Mouse (Mus musculus) kidney, embryonic 15.5 days (tissue): ENCODE measurements around the gene Ank. TPM values are rescaled to one million over a fixed set of nuclear protein-coding genes. Genes with fewer than 3 reads are reported as not detected.

Source experiments
- ATAC-seq: fragments of 200-750 bp; cut with Nextera tagmentation; replicated peaks from 2 replicates; pipeline ENCODE4 v1.8.0; 2017; ENCODE audit warnings: moderate TSS enrichment; ENCODE audit not compliant: low FRiP score
- H3K27ac ChIP-seq: fragments of 300-500 bp; sonication (generic); 2 replicates; pipeline ENCODE4 v1.5.1; 2015; ENCODE audit warnings: mild to moderate bottlenecking, inconsistent platforms
- H3K27me3 ChIP-seq: fragments of 300-500 bp; sonication (generic); 2 replicates; pipeline ENCODE4 v1.6.1; 2015; ENCODE audit warnings: inconsistent platforms
- H3K36me3 ChIP-seq: fragments of 300-500 bp; sonication (generic); 2 replicates; pipeline ENCODE4 v1.6.1; 2015; ENCODE audit warnings: inconsistent platforms
- H3K4me1 ChIP-seq: fragments of 300-500 bp; sonication (generic); 2 replicates; pipeline ENCODE4 v1.6.1; 2015; ENCODE audit warnings: inconsistent platforms
- H3K4me2 ChIP-seq: fragments of 300-500 bp; sonication (generic); 2 replicates; pipeline ENCODE4 v1.6.1; 2015; ENCODE audit warnings: moderate library complexity, mild to moderate bottlenecking, inconsistent platforms
- H3K4me3 ChIP-seq: fragments of 300-500 bp; sonication (generic); replicated peaks from 2 replicates; pipeline ENCODE4 v1.5.1; 2015; ENCODE audit warnings: mild to moderate bottlenecking, inconsistent platforms
- H3K9ac ChIP-seq: fragments of 300-500 bp; sonication (generic); 2 replicates; pipeline ENCODE4 v1.6.1; 2015; ENCODE audit warnings: mild to moderate bottlenecking, inconsistent platforms
- H3K9me3 ChIP-seq: fragments of 300-500 bp; sonication (generic); replicated peaks from 2 replicates; pipeline ENCODE4 v1.6.1; 2016; ENCODE audit warnings: inconsistent platforms
- WGBS: fragments of 180-500 bp; shearing (Covaris S2); methylation state at CpG from one replicate; pipeline ENCODE4 v1.1.7; 2015; ENCODE audit warnings: mixed read lengths; 5-methylcytosine and 5-hydroxymethylcytosine counted together
- polyA plus RNA-seq: library from polyadenylated mRNA; unstranded; fragments of >200 nt; fragmentation: Nextera tagmentation; extraction: Ambion mirVana; gene quantifications from 2 replicates; pipeline ENCODE4 v1.2.1, GENCODE M21; 2015

Gene Ank
- polyA plus RNA-seq = 8.8 and 10.5 TPM in 2 replicates

DNA sequence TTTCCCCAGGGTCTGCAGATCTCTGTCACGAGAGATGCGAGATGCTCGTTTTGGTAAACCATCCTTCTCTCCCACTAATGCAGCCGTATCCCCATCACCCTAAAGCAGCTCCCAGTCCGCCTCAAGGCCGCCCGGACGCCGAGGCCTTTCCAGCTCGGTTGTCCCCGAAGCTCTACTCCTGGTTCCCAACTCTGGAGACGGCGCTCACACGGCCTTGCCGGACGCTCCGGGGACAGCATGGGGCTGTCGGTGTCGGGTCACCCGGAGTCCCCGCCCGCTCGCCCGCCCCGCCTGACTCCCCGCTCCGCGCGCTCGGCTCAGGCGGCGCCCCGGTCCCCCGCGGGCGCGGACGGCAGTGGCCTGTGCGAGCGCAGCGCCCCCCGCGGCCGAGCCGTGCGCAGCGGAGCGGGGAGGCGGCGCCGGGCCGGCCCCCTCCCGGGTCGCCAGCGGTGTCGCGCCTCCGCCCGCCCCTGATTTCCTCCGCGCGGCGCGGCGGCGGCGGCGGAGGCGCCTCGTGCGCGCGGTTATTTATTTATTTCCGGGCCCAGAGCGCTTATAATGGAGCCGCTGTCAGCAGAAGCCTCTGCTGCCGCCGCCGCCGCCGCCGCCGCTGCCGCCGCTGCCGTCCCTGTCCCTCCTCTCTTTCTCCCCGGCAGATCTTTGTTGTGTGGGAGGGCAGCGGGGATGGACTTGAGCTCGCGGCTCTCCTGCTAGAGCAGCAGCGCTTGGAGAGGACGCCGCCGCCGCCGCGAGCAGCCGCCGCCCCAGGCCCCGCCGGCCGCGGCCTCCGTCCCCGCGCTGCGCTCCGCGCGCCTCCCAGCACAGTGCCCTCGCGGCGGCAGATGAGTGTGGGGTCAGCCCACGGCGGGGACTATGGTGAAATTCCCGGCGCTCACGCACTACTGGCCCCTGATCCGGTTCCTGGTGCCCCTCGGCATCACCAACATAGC is at the start of gene Ank:
Ank (plus strand) TSS at position 547 of the 950 bp plus-strand sequence.
- H3K27me3 ChIP-seq = peaks cover 5% of the 10 kb centered on the region; the same call in 1 of the 2 replicates
- H3K27ac ChIP-seq = peak within 1 kb of the TSS; percentile 81
- H3K36me3 ChIP-seq = no peaks in the 10 kb centered on the region
- H3K4me3 ChIP-seq = peak within 1 kb of the TSS; percentile 77
- WGBS = under 1% methylated on average over 78 of the region's 120 CpGs
- H3K9me3 ChIP-seq = no peaks in the 10 kb centered on the region
- peak within 1 kb of the TSS; percentile 95 for H3K4me2 ChIP-seq
- peaks cover 20% of the 10 kb centered on the region for H3K4me1 ChIP-seq
- peak within 1 kb of the TSS; percentile 74 for H3K9ac ChIP-seq
- peak; percentile 92 for ATAC-seq

DNA sequence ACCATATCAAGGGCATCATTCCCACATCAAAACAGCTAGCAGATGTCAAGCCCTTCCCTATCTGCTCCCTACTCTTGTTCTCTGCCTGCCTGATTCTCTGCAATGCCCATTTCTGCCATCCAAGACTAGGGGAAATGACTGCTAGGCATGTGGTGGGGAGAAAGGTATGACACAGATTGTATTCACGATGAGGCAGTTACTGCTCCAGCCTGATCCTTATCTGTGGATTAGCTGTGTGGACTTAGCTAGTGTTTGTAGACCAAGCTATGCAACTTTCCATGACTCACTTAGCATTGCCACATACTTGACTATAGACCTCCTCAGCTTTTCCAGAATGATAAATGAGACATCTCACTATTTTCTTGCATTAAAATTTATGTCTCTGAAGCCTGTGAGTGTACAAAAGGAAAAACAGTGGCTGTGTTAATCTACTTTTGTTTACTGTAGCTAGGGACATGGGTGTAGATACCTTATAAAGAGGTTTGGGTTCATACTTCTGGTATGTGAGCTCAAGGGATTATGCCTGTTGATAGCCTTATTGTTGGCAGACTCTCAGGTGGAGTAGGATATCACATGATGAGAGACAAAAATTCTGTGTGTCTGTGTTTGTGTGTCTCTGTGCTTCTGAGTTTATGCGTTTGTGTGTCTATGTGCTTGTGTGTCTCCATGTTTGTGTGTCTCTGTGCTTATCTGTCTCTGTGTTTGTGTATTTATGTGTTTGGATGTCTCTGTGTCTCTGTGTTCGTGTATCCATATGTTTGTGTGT is 47.7 kb upstream of the Ank start:
- no peak for ATAC-seq
- 83% methylated on average over 3 of the region's 3 CpGs for WGBS

DNA sequence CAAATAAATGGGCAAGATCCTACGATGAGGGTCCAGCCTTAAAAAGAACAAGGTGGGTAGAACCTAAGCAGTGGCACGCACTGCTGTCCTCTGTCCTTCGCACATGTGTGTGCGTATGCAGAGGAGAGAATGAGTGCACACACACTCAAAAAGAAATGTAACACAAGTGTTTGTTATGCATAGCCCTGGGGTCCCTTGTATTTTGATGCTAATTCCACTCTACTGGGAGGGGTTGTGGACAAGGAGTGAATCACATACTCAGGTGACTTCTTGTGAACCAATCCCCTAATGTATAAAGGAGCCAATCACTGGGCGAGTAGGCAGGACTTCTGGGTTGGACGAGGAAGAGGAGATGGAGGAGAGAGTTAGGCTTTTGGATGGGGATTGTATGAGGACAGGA is 44.9 kb upstream of the Ank start:
- H3K27me3 ChIP-seq = no peaks in the 10 kb centered on the region

More for the DNA sequence above, 47.7 kb upstream of the Ank start:
- no peaks in the 10 kb centered on the region for H3K36me3 ChIP-seq
- H3K9ac ChIP-seq = no peak overlapping the region
- peaks cover 12% of the 10 kb centered on the region; the same call in 1 of the 2 replicates for H3K4me1 ChIP-seq
- H3K4me3 ChIP-seq = no peak overlapping the region
- H3K27me3 ChIP-seq = no peaks in the 10 kb centered on the region
- H3K9me3 ChIP-seq = no peaks in the 10 kb centered on the region
- H3K27ac ChIP-seq = no peak overlapping the region
- H3K4me2 ChIP-seq = no peak overlapping the region

DNA sequence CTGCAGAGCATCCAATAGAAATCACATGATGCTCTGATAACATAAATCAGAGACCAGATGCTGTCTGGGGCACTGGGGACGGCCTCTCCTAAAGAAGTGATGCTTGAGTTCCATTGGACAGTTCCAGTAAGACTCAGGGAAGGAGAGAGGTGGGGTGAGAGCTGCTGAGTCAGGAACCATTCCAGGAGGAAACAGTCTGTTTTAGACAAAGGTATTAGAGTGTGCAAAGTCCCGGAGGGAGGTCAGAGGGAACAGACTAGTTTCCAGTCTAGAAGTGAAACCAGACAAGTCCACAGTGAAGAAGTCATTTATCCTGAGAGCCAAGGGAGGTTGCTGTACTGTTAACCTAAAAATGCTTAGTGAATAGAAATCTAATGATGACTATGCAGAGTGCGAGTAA is 38.9 kb upstream of the Ank start:
- Histone ChIP-seq H3K9me3 (no peaks in the 10 kb centered on the region), H3K4me2 (no peak overlapping the region), H3K36me3 (no peaks in the 10 kb centered on the region), H3K4me3 (no peak overlapping the region), H3K9ac (no peak overlapping the region), H3K27ac (no peak overlapping the region), H3K4me1 (0 out of 2 replicates have a peak, but pooled peaks cover 4% of the 10 kb centered on the region), H3K27me3 (no peaks in the 10 kb centered on the region)
- ATAC-seq = no peak
- WGBS = 57% methylated on average over 3 of the region's 3 CpGs

More for the DNA sequence above, 44.9 kb upstream of the Ank start:
- Histone ChIP-seq H3K9ac (no peak overlapping the region), H3K27ac (no peak overlapping the region), H3K4me1 (no peaks in the 10 kb centered on the region), H3K36me3 (no peaks in the 10 kb centered on the region), H3K4me2 (no peak overlapping the region), H3K4me3 (no peak overlapping the region), H3K9me3 (no peaks in the 10 kb centered on the region)
- 90% methylated on average over 6 of the region's 6 CpGs for WGBS
- ATAC-seq = no peak

DNA sequence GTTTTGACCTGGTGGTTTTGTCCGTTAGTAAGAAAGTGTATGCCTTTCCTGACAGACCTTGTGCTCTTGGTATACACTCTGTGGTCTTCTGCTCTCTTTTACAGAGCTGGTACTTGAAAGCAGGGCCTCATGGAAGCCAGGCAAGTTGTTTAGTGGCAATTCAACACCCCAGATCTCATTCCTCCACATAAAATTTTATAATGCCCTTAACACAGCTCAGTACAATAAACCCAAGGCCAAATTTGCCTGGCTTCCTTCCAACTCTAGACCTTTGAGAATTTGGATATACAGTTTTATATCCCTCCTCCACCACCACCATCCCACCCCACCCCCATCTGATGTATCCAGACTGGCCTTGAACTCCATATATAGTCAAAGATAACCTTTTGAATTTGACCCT is 36.2 kb upstream of the Ank start:
- Histone ChIP-seq H3K27me3 (no peaks in the 10 kb centered on the region), H3K36me3 (no peaks in the 10 kb centered on the region), H3K9me3 (no peaks in the 10 kb centered on the region), H3K4me1 (0 out of 2 replicates have a peak, but pooled peaks cover 4% of the 10 kb centered on the region), H3K9ac (no peak overlapping the region), H3K4me2 (no peak overlapping the region), H3K27ac (no peak overlapping the region), H3K4me3 (no peak overlapping the region)
- ATAC-seq = no peak; the same call in 1 of the 2 replicates
- WGBS = 94% methylated on average over 1 of the region's 1 CpGs

DNA sequence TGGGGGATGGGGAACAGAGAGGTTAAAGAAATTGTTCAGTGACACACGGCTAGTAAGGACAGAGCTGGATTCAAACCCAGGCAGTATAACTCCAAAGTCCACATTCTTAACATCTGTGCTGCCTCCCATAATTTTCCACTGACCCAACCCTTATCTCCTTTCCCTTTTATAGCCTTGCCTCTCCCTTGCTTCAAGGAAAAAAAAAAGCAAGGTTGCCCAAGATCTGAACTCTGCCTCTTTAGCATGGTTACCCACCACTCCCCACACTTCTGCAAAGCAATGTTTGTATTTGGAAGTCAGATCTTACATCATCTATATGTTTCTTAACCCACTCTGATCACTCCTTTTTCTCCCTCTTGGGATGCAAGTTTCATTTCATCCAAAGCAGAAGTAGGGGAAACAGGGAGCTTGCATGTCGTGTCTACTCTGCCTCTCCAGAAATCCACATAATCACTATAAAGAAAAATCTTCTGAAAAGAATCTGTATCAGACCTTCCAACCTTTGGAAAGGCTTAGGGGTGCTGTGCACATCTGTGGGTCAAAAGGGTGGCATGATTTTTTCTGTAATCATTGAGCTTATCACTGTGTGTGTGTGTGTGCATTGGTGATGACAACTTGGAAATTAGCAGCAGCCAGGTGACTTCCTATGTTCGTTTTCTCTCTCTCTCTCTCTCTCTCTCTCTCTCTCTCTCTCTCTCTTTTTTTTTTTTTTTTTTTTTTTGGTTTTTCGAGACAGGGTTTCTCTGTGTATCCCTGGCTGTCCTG is 33.4 kb upstream of the Ank start:
- H3K9me3 ChIP-seq = no peaks in the 10 kb centered on the region
- no peak for ATAC-seq
- H3K4me3 ChIP-seq = no peak overlapping the region
- H3K4me1 ChIP-seq = 0 out of 2 replicates have a peak, but pooled peaks cover 4% of the 10 kb centered on the region
- H3K9ac ChIP-seq = no peak overlapping the region
- no peak overlapping the region for H3K27ac ChIP-seq
- H3K4me2 ChIP-seq = no peak overlapping the region
- no peaks in the 10 kb centered on the region for H3K27me3 ChIP-seq
- H3K36me3 ChIP-seq = no peaks in the 10 kb centered on the region
- WGBS = 85% methylated on average over 4 of the region's 4 CpGs

DNA sequence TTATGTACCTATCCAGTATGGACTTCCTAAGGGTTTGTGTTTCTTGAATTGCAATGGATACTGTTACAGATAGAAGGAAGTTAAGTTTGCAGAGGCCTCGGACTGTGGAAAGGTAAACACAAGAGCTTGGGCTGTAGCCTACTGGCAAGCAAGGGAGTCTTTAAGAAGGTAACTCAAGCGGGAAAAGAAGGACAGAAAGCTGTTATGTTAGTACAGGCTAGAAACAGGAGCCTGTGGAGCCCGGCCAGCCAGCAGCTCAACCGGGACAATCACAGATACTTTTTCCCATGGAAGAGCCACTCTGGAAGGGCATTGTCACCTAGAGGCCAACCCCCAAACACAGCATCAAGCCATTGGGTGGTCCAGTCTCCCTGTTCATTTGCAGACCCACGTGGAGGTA is 31.1 kb upstream of the Ank start:
- Histone ChIP-seq H3K4me1 (no peaks in the 10 kb centered on the region), H3K36me3 (no peaks in the 10 kb centered on the region), H3K27me3 (no peaks in the 10 kb centered on the region), H3K27ac (0 out of 2 replicates have a peak overlapping the region, but pooled peaks have one; percentile 7), H3K4me3 (no peak overlapping the region), H3K9ac (no peak overlapping the region), H3K4me2 (no peak overlapping the region), H3K9me3 (no peaks in the 10 kb centered on the region)
- 55% methylated on average over 5 of the region's 5 CpGs for WGBS
- peak; percentile 83 for ATAC-seq

DNA sequence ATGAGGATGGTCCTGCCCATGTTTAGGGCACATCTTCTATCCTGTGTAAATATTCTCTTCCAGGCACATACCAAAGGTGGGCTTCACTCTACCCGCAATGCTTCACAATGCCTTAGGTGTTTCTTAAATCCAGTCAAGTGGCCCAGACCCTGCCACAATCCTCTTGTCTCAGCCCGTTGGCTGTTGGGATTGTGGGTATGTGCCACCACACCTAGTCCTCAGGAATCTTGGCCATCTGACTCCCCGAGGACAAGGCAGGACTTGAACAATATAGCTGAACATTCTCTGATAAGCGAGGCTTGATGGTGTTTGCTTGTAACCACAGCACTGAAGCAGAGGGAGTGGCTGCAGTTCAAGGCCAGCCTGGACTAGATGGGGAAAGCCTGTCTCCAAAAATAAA is 30.3 kb upstream of the Ank start:
- Histone ChIP-seq H3K9me3 (no peaks in the 10 kb centered on the region), H3K27ac (peak overlapping the region; percentile 16; the same call in 1 of the 2 replicates), H3K27me3 (no peaks in the 10 kb centered on the region), H3K4me2 (no peak overlapping the region), H3K36me3 (no peaks in the 10 kb centered on the region), H3K4me3 (no peak overlapping the region), H3K4me1 (no peaks in the 10 kb centered on the region), H3K9ac (no peak overlapping the region)
- ATAC-seq = no peak
- 92% methylated on average over 4 of the region's 4 CpGs for WGBS

DNA sequence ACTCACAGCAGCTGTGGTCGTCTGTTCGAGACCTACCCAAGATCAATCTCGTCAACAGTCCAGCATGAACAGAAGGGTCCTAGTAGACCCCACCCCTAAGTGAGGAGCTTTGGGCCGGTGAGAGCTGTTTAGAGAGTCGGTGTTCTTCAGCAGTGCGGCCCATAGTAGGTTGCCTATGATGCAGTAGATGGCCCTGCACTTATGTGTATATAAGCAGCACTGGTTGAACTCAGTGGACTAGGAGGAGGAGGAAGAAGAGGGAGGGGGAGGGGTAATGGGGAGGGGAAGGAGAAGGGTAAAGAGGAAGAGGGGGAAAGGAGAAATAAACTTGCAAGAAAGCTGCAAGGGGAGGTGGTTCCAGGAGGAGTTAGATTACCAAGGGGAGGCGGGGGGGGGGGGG is 25.4 kb upstream of the Ank start:
- Histone ChIP-seq H3K27me3 (no peaks in the 10 kb centered on the region), H3K4me1 (no peaks in the 10 kb centered on the region), H3K36me3 (no peaks in the 10 kb centered on the region), H3K9ac (no peak overlapping the region), H3K27ac (0 out of 2 replicates have a peak overlapping the region, but pooled peaks have one; percentile 22), H3K9me3 (no peaks in the 10 kb centered on the region), H3K4me2 (no peak overlapping the region), H3K4me3 (no peak overlapping the region)
- 68% methylated on average over 7 of the region's 7 CpGs for WGBS
- peak; percentile 53 for ATAC-seq

DNA sequence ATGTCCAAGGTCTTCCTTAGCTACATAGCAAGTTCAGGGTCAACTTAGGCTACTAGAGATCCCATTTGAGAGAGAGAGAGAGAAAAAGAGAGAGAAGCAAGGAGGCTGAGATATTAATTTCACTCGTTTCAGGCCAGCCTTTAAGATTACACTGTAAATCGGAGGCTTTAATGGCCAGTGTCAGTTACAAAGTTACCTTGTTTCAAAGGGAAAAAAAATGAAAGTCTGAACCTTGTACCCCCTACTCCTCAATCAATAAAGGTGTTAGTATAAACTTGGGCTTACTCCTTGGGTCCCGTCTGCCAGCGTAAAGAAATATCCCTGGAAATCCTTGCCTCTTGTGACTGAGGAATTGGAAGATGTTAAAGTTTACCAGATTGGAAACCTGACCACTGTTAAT is 24.9 kb upstream of the Ank start:
- Histone ChIP-seq H3K27me3 (no peaks in the 10 kb centered on the region), H3K4me3 (no peak overlapping the region), H3K4me2 (no peak overlapping the region), H3K9me3 (no peaks in the 10 kb centered on the region), H3K4me1 (no peaks in the 10 kb centered on the region), H3K27ac (no peak overlapping the region), H3K9ac (no peak overlapping the region), H3K36me3 (no peaks in the 10 kb centered on the region)
- peak; percentile 64 for ATAC-seq
- WGBS = 31% methylated on average over 4 of the region's 4 CpGs

DNA sequence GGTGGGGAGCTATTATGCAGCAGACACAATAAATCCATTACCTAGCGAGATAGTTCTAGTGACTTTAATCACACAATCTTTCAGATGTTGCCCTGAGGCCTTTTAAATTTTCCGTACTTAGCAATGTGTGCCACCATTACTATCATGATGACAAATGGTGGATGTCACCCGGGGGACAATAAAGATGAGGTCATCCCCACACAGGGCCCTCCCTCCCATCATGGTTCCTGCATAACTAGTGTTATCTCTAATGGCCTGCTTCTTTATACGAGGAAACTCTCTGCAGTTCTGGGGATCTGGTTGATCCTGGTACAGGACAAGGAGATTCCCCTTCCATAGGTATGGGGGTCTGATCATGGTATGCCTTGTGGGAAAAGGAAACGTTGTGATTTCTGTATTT is 24.5 kb upstream of the Ank start:
- 30% methylated on average over 5 of the region's 5 CpGs for WGBS
- ATAC-seq = no peak
- no peak overlapping the region for H3K9ac ChIP-seq
- H3K36me3 ChIP-seq = no peaks in the 10 kb centered on the region
- H3K4me3 ChIP-seq = no peak overlapping the region
- H3K27ac ChIP-seq = no peak overlapping the region
- H3K4me1 ChIP-seq = no peaks in the 10 kb centered on the region
- no peak overlapping the region for H3K4me2 ChIP-seq
- H3K27me3 ChIP-seq = no peaks in the 10 kb centered on the region
- no peaks in the 10 kb centered on the region for H3K9me3 ChIP-seq
